Mouse (Mus musculus): ENCODE data around the gene Txndc9. TPM values are rescaled to one million over a fixed set of nuclear protein-coding genes. Genes with fewer than 3 reads are reported as not detected.
A peak's percentile ranks its signal among the peaks of the same experiment; 100 is the strongest.
"Not testable (repeated sequence)": the region's sequence is repeated elsewhere in the genome, so short reads cannot be mapped to it uniquely, and the experiment has no call there.

The Txndc9 gene
- polyA plus RNA-seq, 1 experiment from 2014 or later, result 53.1 TPM

DNA sequence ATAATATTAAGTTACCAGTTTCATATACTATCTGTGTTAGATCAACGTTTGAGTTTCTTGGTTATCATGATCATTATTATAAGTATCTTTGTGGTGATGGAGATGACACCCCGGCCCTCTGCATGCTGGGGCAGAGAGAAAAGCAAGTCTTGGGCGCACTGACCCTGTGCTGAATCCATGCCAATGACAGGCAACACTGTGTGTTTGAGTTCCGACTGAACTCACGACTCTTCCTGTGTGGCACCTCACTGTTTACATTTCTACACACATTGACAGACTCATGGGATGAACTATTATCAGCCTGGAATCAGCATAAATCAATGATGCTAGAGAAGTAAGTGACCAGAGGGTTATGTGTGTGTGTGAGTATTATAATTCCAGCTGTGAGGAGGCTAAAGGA, 9.8 kb downstream of the Txndc9 start:
- Histone ChIP-seq H3K4me1 (ENCODE audit: insufficient read depth) (no peaks in the 10 kb centered on the region), H3K27ac (ENCODE audit: low read depth) (no peak overlapping the region), H3K27me3 (ENCODE audit: insufficient read depth, low read length) (no peaks in the 10 kb centered on the region), H3K9me3 (ENCODE audit: low read length) (no peaks in the 10 kb centered on the region), H3K36me3 (replicated peaks; ENCODE audit: insufficient read depth, low read length) (peaks cover 71% of the 10 kb centered on the region), H3K4me2 (ENCODE audit: low read depth, low read length) (no peak overlapping the region), H3K4me3 (ENCODE audit: low read depth, low read length) (no peak overlapping the region), H3K9ac (replicated peaks) (no peak overlapping the region)
- WGBS (ENCODE audit: insufficient replicate concordance), result 71% methylated on average over 5 of the region's 5 CpGs
- no peak for TF ChIP-seq CTCF (IDR thresholded peaks at IDR 0.05; ENCODE audit: low read depth)
- no peak for TF ChIP-seq EP300 (IDR thresholded peaks at IDR 0.05; ENCODE audit: low read depth)
- peak; percentile 43 for DNase-seq
- peak; percentile 96 for ATAC-seq

- Histone ChIP-seq H3K4me1 (ENCODE audit: insufficient read depth) (no peaks in the 10 kb centered on the region), H3K9me3 (ENCODE audit: low read length) (no peaks in the 10 kb centered on the region), H3K4me3 (ENCODE audit: low read depth, low read length) (no peak overlapping the region), H3K27me3 (ENCODE audit: insufficient read depth, low read length) (no peaks in the 10 kb centered on the region), H3K9ac (replicated peaks) (no peak overlapping the region), H3K27ac (ENCODE audit: low read depth) (no peak overlapping the region), H3K4me2 (ENCODE audit: low read depth, low read length) (no peak overlapping the region), H3K36me3 (replicated peaks; ENCODE audit: insufficient read depth, low read length) (peaks cover 52% of the 10 kb centered on the region)
- DNase-seq, result peak; percentile 35
- TF ChIP-seq EP300 (IDR thresholded peaks at IDR 0.05; ENCODE audit: low read depth), result no peak
- peak; percentile 74 for TF ChIP-seq CTCF (IDR thresholded peaks at IDR 0.05; ENCODE audit: low read depth)
- WGBS (ENCODE audit: insufficient replicate concordance), result 79% methylated on average over 9 of the region's 9 CpGs
- no peak for ATAC-seq
Observed at GRCm38 (mm10) chr1:37985764-37986323, 11.8 kb downstream of the Txndc9 start.

DNA sequence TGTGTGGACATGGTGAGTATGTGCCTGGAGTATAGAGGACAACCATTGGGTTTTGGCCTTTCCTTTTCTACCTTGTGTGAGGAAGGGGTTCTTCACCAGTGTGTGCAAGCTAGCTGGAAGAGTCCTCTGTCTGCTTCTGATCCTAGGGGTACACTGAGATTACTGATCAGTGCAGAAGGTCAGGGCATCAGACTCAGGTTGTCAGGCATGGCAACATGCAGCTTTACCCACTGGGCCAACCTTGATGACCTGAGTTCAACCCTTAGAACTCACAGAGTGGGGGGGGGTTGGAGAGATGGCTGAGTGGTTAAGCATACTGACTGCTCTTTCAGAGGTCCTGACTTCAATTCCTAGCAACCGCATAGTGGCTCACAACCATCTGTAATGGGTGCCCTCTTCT, 13.4 kb downstream of the Txndc9 start:
- Histone ChIP-seq H3K9me3 (ENCODE audit: low read length) (no peaks in the 10 kb centered on the region), H3K27ac (ENCODE audit: low read depth) (no peak overlapping the region), H3K9ac (replicated peaks) (no peak overlapping the region), H3K4me3 (ENCODE audit: low read depth, low read length) (no peak overlapping the region), H3K4me1 (ENCODE audit: insufficient read depth) (no peaks in the 10 kb centered on the region), H3K36me3 (replicated peaks; ENCODE audit: insufficient read depth, low read length) (peaks cover 38% of the 10 kb centered on the region), H3K27me3 (ENCODE audit: insufficient read depth, low read length) (no peaks in the 10 kb centered on the region), H3K4me2 (ENCODE audit: low read depth, low read length) (no peak overlapping the region)
- 96% methylated on average over 1 of the region's 1 CpGs for WGBS (ENCODE audit: insufficient replicate concordance)
- no peak for ATAC-seq
- TF ChIP-seq CTCF (IDR thresholded peaks at IDR 0.05; ENCODE audit: low read depth) (no peak), EP300 (IDR thresholded peaks at IDR 0.05; ENCODE audit: low read depth) (no peak)
- no peak for DNase-seq

DNA sequence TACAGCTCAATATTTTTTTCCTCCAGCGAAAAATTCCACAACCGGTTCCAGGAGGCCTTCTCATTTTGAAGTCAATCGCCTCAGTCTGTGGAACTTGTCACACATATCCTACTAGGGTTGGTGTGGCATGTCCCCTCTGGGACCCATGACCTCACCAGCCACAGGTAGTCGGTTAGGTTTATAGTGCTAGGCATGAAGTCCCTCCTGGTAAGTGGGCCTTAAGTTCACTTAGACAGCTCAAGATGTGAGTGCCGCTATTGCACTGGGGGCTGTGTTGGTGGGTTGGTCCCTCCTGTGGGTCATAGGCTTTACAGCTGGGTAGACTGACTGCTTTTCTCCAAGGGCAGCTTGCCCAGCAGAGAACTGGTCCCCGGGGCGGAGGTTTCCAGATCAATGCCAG, 20.4 kb downstream of the Txndc9 start:
- Histone ChIP-seq H3K36me3 (replicated peaks; ENCODE audit: insufficient read depth, low read length) (no peaks in the 10 kb centered on the region), H3K27me3 (ENCODE audit: insufficient read depth, low read length) (no peaks in the 10 kb centered on the region), H3K9me3 (ENCODE audit: low read length) (no peaks in the 10 kb centered on the region), H3K4me1 (ENCODE audit: insufficient read depth) (no peaks in the 10 kb centered on the region), H3K4me3 (ENCODE audit: low read depth, low read length) (no peak overlapping the region), H3K9ac (replicated peaks) (no peak overlapping the region), H3K4me2 (ENCODE audit: low read depth, low read length) (no peak overlapping the region), H3K27ac (ENCODE audit: low read depth) (no peak overlapping the region)
- WGBS (ENCODE audit: insufficient replicate concordance), result 85% methylated on average over 7 of the region's 7 CpGs
- ATAC-seq (no peak), DNase-seq (no peak)
- TF ChIP-seq CTCF (IDR thresholded peaks at IDR 0.05; ENCODE audit: low read depth), result no peak
- TF ChIP-seq EP300 (IDR thresholded peaks at IDR 0.05; ENCODE audit: low read depth), result no peak

GRCm38 (mm10) chr1:37976666-37977065, 21.0 kb downstream of the Txndc9 start:
- not testable (repeated sequence) for H3K4me2 ChIP-seq (ENCODE audit: low read depth, low read length); H3K4me3 ChIP-seq (ENCODE audit: low read depth, low read length); H3K9me3 ChIP-seq (ENCODE audit: low read length); H3K27ac ChIP-seq (ENCODE audit: low read depth); DNase-seq; H3K27me3 ChIP-seq (ENCODE audit: insufficient read depth, low read length); H3K36me3 ChIP-seq (replicated peaks; ENCODE audit: insufficient read depth, low read length); H3K9ac ChIP-seq (replicated peaks); ATAC-seq; H3K4me1 ChIP-seq (ENCODE audit: insufficient read depth)
- 65% methylated on average over 9 of the region's 9 CpGs for WGBS (ENCODE audit: insufficient replicate concordance)

- ATAC-seq (no peak), DNase-seq (no peak)
- Histone ChIP-seq H3K9ac (replicated peaks) (no peak overlapping the region), H3K4me3 (ENCODE audit: low read depth, low read length) (no peak overlapping the region), H3K4me1 (ENCODE audit: insufficient read depth) (no peaks in the 10 kb centered on the region), H3K27me3 (ENCODE audit: insufficient read depth, low read length) (no peaks in the 10 kb centered on the region), H3K27ac (ENCODE audit: low read depth) (no peak overlapping the region), H3K4me2 (ENCODE audit: low read depth, low read length) (no peak overlapping the region), H3K36me3 (replicated peaks; ENCODE audit: insufficient read depth, low read length) (no peaks in the 10 kb centered on the region), H3K9me3 (ENCODE audit: low read length) (no peaks in the 10 kb centered on the region)
- no peak for TF ChIP-seq EP300 (IDR thresholded peaks at IDR 0.05; ENCODE audit: low read depth)
- no peak for TF ChIP-seq CTCF (IDR thresholded peaks at IDR 0.05; ENCODE audit: low read depth)
- 44% methylated on average over 4 of the region's 4 CpGs for WGBS (ENCODE audit: insufficient replicate concordance)
Observed at GRCm38 (mm10) chr1:37971520-37971919, 26.2 kb downstream of the Txndc9 start.

DNA sequence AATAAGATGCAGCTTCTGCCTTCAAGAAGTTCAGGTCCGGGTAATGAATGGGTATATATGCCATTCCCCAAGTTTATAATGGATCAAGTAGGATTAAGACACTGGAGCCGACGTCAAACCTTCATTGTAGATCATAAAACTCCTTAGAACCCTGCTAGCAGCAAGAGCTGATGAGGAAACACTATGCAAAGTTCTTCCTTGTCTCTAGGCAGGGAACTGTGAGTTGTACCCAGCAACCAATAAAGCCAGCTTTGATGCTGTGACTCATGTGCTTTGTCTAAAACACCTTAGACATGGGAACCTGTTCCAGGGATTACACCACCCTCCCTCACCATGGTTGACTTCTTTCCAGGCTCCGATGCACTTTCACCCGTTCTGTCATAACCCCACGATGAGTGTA, 28.9 kb downstream of the Txndc9 start:
- no peaks in the 10 kb centered on the region for H3K36me3 ChIP-seq (replicated peaks; ENCODE audit: insufficient read depth, low read length)
- no peak for ATAC-seq
- TF ChIP-seq CTCF (IDR thresholded peaks at IDR 0.05; ENCODE audit: low read depth) (no peak), EP300 (IDR thresholded peaks at IDR 0.05; ENCODE audit: low read depth) (no peak)
- H3K27ac ChIP-seq (ENCODE audit: low read depth), result no peak overlapping the region
- no peaks in the 10 kb centered on the region for H3K27me3 ChIP-seq (ENCODE audit: insufficient read depth, low read length)
- no peak overlapping the region for H3K4me3 ChIP-seq (ENCODE audit: low read depth, low read length)
- H3K9me3 ChIP-seq (ENCODE audit: low read length), result no peaks in the 10 kb centered on the region
- no peaks in the 10 kb centered on the region for H3K4me1 ChIP-seq (ENCODE audit: insufficient read depth)
- DNase-seq, result no peak
- no peak overlapping the region for H3K4me2 ChIP-seq (ENCODE audit: low read depth, low read length)
- no peak overlapping the region for H3K9ac ChIP-seq (replicated peaks)
- WGBS (ENCODE audit: insufficient replicate concordance), result 78% methylated on average over 6 of the region's 6 CpGs

All from liver, postnatal 0 days (tissue).